8 mouse cellular contexts compared by ENCODE assay signal in genomic region chr1:40171878-40172277, GRCm38 (mm10). TPM values are rescaled to one million over a fixed set of nuclear protein-coding genes. Genes with fewer than 3 reads are reported as not detected.
DNase-seq lines count a peak whose midpoint lies in the region; ATAC-seq lines count a peak whose summit lies in the region.

No protein-coding gene starts in this region.

- no peak overlapping the region for H3K4me2 ChIP-seq in kidney, embryonic 15.5 days
- no peak overlapping the region for H3K4me2 ChIP-seq in heart, embryonic 14.5 days (ENCODE audit: low read length)

- H3K27me3 ChIP-seq in kidney, embryonic 15.5 days: no peaks in the 10 kb centered on the region
- H3K27me3 ChIP-seq in heart, embryonic 14.5 days (ENCODE audit: control insufficient read depth, insufficient read depth, low read length): no peaks in the 10 kb centered on the region

- H3K36me3 ChIP-seq in kidney, embryonic 15.5 days: no peaks in the 10 kb centered on the region
- H3K36me3 ChIP-seq in heart, embryonic 14.5 days (ENCODE audit: control insufficient read depth, insufficient read depth, low read length): no peaks in the 10 kb centered on the region

- H3K4me3 ChIP-seq in kidney, embryonic 15.5 days (replicated peaks): no peak overlapping the region
- H3K4me3 ChIP-seq in heart, embryonic 14.5 days (ENCODE audit: control insufficient read depth in 1 of 2, insufficient read depth in 1 of 2, low read depth in 1 of 2, low read length in 2 of 2): no peak overlapping the region

- H3K4me1 ChIP-seq in kidney, embryonic 15.5 days: 0 out of 2 replicates have a peak, but pooled peaks cover 7% of the 10 kb centered on the region
- H3K4me1 ChIP-seq in heart, embryonic 14.5 days (ENCODE audit: control insufficient read depth in 2 of 2, insufficient read depth in 2 of 2, low read length in 2 of 2): peaks cover 3 to 9% of the 10 kb centered on the region in 2 experiments

- 50% methylated on average over 5 of the region's 5 CpGs for WGBS in kidney, embryonic 15.5 days
- 31% methylated on average over 5 of the region's 5 CpGs for WGBS in heart, embryonic 14.5 days

- no peak overlapping the region for H3K9ac ChIP-seq in kidney, embryonic 15.5 days
- no peak overlapping the region for H3K9ac ChIP-seq in heart, embryonic 14.5 days (ENCODE audit: low read length)

- no peak overlapping the region for H3K27ac ChIP-seq in kidney, embryonic 15.5 days
- H3K27ac ChIP-seq in heart, embryonic 14.5 days (replicated peaks in 1 of 2; ENCODE audit: control insufficient read depth in 1 of 2, insufficient read depth in 1 of 2, low read depth in 2 of 2, low read length in 2 of 2): peak overlapping the region in 1 of 2 experiments; percentile 57; a peak in 1 of 4 replicates

- no peak for ATAC-seq in kidney, embryonic 15.5 days (replicated peaks; ENCODE audit: low FRiP score)
- ATAC-seq in heart, embryonic 14.5 days (ENCODE audit: insufficient number of reproducible peaks, insufficient read depth, low FRiP score, low read depth): peak; percentile 79
- ATAC-seq in granulocyte monocyte progenitor cell, adult 5-6 weeks (replicated peaks; ENCODE audit: poor library complexity, severe bottlenecking): no peak

- peak; percentile 44 for DNase-seq in kidney, adult 11 months
- DNase-seq in adrenal gland, postnatal 36 days: peak; percentile 25 to 47
- peak; percentile 26 for DNase-seq in left cerebral cortex, adult 11 months (ENCODE audit: low spot score)
- DNase-seq in skeletal muscle tissue, adult 2 months (ENCODE audit: low read depth, low spot score): peak; percentile 60
- no peak for DNase-seq in thymus, postnatal 4 days

- no peaks in the 10 kb centered on the region for H3K9me3 ChIP-seq in kidney, embryonic 15.5 days (replicated peaks)
- no peaks in the 10 kb centered on the region for H3K9me3 ChIP-seq in heart, embryonic 14.5 days (ENCODE audit: control insufficient read depth, low read length)

RNA-seq across cellular contexts. Expression of gene Il1r1, which starts 53.0 kb away (rescaled TPM):
- polyA plus RNA-seq in kidney, embryonic 15.5 days (2015; fragmentation: Nextera tagmentation; extraction: Ambion mirVana): 4.6 and 5.0 TPM in 2 replicates
- 1 to 10 TPM; 4.5 TPM for total RNA-seq in adrenal gland, postnatal 36 days (2021)
- 8.4 TPM in 2 replicates for polyA plus RNA-seq in heart, embryonic 14.5 days (2014; fragmentation: Nextera tagmentation; extraction: Ambion mirVana)
- total RNA-seq in granulocyte monocyte progenitor cell, adult 5-6 weeks (2014; fragmentation: Nextera tagmentation): 3.0 and 3.1 TPM in 2 replicates
- 2.2 and 2.7 TPM in 2 replicates for total RNA-seq in granulocyte monocyte progenitor cell, adult 5-6 weeks (2017)
